Mouse (Mus musculus): ENCODE measurements at regions not wholly inside any gene's neighbourhood (a gene's known extent, or its start where the extent isn't known, plus 50 kb on each side); places are given as distances from the start of the nearest gene placed in this dataset.

DNA sequence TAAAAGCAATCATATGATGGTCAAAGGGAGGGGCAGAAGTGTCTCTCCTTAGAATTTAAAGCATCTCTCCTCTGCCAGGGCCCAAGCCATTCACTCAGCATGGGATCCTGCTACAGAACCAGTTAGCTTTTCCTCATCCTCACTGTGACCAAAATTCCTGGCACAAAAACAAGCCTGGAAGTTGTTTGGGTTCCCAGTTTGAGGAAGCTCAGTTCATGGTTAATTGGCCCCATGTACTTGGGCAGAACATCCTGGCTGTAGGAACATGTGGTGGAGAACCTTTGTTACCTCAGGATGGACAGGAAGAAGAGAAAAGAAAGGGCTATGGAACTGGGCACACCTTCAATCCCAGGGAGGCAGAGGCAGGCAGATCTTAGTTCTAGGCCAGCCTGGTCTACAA, 52.4 kb upstream of the Mfge8 start:
- DNase-seq = no peak

DNA sequence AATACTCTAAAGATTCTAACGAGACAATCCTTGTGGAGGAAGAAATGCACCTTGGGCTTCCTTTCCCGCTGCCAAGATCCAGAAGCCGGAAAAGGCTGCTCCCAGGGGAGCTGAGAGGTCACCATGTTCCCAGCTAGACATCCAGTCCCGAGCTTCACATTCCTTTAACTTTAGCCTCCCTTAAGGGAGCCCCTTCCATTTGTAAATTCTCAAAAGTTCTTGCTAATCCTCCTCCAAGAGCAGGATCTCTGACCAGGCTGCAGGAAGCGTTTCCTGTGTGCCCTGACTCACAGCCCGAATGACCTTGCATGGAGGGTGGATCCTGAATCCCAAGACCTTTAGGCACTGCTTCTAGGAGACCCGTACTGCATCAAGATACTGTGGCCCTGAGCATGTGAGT, 53.5 kb upstream of the Mfge8 start:
- DNase-seq = peak; percentile 42 to 71

DNA sequence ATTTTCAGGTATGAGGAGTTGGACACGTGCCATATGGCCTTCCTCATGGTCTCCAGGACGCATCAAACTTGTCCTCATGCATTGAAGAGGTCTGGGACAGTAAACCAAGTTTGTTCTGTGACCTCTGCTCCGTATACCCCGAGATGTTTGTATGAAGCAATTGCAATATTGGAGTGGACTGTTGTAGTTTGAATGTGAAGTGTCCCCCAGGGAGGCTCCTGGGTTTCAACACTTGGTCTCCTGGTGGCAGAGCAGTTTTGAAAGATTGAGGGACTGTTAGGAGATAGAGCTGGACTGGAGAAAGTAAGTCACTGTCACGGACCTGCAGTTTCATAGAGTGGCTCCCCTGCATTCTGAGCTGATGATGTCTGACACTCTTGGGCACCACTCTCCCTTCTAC, 54.6 kb upstream of the Mfge8 start:
- DNase-seq = no peak

DNA sequence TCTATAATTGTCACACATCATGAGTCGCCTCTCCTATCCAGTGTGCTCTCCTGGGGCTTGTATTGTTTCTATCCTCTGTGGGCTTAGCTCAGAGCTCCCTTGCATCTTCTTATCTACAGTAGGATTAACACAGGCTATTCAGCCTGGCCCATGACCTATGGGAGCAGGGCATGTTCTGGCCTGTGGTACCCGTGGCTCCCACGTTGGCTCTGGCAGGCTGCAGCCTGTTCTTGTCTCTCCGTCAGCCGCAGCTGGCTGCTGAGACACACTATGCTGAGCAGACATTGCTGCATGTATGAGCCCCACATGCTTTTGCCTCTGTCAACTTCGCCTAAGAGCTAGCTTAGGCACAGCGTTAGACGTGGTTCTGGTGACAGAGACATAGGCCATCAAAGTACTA, 58.3 kb upstream of the Mfge8 start:
- peak in 1 of 2 experiments; percentile 43 for DNase-seq

DNA sequence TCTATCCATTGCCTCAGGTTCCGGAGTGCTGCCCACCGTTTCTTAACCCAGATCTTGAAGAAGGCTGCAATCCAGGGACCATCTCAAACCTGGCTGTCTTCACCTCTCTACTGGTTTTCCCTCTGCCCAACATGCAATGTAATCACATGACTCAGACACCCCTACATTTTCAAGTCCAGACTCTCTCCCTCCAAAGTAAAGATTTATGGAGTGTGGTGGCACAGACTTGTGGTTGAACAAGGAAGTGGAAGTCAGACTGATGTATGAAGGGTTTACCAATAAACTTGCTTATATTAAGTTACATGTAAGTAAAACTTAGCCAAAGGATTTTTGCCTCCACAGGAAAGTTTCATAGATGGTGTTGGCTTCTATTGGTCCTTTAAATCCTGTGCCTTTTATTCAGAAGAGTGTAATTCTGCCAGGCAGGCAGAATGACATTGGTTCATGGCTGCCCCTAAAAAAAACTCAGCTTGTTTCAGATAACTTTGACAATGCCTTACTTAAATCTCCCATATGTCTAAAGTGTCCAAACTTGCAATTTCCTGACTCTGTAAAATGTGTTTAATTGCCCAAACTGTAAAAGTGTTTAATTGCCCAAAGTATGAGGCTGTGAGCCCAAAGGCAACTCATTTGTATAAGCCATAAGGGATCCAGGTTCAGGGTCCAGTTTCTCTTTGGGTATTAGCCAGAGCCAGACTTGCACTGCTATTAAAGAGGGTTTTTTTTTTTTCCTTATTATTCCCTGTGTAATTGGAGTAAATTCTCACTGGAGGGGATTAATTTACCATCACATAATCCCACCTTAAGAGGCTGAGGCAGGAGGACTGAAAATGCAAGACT, 61.7 kb upstream of the Mfge8 start:
- no peak for DNase-seq

DNA sequence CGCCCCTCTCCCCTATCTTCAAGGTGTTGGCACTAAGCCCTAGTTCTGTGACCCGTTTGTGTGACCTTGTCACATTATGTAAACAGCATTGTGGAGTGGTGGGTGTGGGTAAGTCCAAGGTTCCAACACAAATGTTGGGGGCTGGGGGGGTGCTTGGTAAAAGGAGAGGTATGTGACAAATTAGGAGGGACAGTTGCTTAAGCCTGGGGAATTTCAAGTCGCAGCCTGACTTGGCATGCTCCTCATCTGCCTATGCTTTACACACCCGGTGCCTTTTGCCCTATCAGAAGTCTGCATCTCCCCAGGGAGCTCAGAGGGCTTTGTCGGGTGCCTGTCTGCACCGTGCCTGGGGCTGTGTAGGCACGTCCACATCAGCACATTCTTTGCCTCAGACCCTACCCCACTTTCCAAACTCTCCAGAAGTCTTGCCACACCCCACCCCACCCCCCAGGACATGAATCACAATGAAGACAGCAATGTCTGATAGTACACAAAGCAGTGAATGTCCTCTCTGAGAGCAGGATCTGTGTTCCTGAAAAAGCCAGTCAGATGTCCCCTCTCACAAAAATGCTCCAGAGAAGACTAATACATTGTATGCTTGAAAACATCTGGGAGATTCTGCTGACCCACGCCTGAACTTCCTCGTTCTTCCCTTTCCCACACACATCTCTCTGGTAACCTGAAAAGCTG, 61.6 kb upstream of the Abhd2 start:
- DNase-seq = peak; percentile 43 to 65

DNA sequence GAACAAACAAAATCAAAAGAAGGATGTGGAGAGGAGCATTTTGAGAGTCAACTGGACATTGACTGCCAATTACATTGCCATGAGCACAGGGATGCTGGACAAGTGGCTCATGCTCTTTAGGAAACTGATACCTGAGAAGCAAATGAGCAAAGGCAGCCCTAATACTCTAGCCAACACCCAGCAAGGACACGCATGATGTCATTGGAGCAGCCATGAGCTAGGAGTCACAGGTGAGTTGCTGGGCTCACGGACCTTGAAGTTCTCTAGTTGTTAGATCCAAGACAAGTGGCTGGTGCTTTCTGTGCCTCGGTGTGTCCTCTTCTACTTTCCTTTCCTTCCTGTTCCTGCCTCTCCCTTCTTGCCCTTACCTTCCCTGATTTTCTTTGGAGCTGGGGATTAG, 60.8 kb upstream of the Abhd2 start:
- DNase-seq = no peak

DNA sequence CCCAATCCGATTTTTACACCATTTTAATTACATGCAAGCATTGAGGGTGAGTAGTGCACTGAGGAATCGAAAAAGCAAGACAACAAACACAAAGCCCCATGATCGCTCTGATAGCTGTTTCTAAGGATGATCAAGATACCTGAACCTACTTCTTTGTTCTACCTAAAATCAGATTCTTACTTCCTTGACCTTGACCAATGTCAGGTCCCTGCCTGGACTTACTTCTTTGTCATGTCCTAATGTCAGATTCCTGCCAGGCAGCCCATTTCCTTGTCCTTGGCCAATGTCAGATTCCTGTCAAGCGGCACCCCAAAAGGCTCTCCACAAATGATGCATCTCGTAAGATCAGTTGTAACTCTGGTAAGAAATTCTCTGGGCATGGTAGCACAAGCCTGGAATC, 58.0 kb upstream of the Abhd2 start:
- no peak for DNase-seq

DNA sequence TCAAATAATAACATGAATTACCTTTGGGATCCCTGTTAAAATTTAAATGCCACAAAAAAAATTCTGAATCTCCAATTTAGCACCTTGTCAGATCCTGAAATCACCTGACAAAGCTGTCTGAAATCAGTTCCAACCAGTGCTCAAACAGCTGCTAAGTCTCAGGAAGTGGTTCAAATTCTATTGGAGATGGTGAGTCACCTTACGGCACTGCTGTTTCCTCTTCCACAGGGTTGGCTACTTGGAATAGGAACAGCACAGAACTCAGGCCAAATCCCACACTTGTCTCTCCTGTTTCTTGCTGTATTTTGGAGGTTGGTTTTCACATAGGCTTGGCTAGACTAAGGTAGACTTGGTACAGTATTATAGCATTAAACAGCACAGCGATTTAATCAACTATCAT, 55.8 kb upstream of the Abhd2 start:
- no peak for DNase-seq

DNA sequence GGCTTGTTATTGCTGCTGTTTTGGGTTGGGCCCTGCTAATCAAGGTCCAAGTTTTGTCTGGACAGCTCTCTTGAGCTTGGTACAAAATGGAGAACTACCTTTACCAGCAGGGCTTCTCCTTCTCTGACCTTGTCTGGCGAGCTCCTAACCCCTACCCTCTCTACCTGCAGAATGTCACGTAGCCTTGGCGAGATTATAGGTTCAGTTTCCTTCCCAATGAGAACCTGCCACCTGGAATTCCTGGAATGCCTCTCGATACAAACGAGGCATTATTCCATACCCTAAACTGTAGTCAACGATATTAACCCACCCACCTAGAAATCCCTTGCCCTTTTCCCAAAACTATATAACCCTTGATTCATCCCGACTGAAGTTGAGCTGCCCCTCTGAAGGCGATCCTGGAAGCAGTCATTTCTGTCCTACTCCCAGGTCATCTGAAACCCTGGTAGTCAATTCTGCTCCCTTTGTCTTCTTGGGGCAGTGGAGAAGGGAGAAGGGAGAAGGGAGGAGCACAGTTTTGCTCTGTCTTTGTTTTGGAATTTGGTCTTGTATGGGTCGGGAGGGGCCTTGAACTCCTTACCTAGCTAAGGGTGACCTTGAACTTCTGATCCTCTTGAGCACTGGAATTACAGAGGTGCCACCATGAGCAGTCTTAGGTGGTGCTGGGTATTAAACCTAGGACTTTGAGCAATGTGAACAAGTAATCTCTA, 50.2 kb upstream of the Abhd2 start:
- no peak for DNase-seq
